Mouse (Mus musculus) ZHBTc4 (cell line): ENCODE results near the gene Ttyh2.
"Not testable (repeated sequence)": the region's sequence is repeated elsewhere in the genome, so short reads cannot be mapped to it uniquely, and the experiment has no call there.

Experiments used
- DNase-seq: peaks from one replicate; pipeline ENCODE4 v3.0.0-alpha.2; 2011; ENCODE audit warnings: low read depth, low spot score

The Ttyh2 gene

DNA sequence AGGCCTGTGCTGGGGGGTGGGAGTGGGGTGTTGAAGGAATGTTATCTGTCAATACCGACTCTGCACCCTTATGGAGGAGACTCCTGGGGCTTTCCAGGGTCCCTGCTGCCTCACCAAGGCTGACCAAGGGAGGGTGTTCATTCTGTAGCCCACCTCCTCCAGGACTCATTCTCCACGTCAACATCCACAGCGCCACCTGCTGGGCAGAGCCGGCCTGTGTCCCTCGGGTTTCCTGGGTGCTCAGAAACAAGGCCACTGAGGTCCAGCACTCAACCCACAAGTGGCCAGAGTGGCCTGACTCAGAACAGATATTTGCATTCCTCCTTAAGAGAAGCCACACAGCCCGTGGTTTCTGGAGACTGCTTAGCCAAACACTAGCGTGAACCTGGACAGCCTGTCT, 17.5 kb upstream of the Ttyh2 start:
- peak; percentile 79 for DNase-seq

DNA sequence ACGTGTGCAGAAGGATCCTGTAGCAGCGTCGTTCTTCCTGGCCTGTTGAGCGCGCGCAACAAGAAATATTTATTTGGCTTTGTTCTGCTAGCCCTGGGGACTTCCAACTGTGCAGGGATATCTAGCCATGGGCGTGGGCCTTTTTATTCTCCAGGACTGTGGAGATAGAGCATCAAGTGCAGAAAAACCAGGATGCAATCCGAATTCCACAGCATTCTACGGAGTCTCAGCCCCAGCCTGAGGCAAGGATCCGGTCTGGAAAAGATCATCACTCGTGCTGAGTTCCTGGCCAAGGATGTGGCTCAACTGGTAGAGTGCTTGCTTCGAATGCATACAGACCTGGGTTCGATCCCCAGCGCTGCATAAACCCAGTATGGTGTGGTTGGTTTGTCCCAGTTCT, 13.1 kb upstream of the Ttyh2 start:
- DNase-seq, result peak; percentile 69

GRCm38 (mm10) chr11:114662746-114663362, 12.4 kb upstream of the Ttyh2 start:
- DNase-seq, result peak; percentile 77

DNA sequence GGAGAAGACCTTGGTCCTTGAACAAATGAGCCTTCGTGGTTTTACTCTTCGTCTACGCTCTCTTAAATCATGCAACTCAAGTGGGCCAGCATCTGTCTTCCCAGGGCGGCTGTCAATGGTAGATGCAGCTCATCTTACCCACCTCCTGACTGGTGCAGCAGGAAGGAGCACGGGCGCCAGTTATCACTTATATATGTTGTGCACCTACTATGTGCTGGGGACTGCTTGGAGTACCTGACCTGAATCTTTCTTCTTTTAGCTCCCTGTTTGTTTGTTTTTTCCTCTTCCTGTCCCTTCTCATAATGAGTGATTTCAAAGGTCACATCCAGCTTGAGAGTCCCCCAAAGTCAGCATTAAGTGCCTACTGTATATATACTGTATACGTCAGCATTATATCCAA, 11.1 kb upstream of the Ttyh2 start:
- no peak for DNase-seq

- DNase-seq, result no peak
These were observed 9.8 kb upstream of the Ttyh2 start for GRCm38 (mm10) chr11:114665463-114665862.

- DNase-seq, result no peak
These were observed 8.4 kb upstream of the Ttyh2 start for GRCm38 (mm10) chr11:114666786-114667185.

DNA sequence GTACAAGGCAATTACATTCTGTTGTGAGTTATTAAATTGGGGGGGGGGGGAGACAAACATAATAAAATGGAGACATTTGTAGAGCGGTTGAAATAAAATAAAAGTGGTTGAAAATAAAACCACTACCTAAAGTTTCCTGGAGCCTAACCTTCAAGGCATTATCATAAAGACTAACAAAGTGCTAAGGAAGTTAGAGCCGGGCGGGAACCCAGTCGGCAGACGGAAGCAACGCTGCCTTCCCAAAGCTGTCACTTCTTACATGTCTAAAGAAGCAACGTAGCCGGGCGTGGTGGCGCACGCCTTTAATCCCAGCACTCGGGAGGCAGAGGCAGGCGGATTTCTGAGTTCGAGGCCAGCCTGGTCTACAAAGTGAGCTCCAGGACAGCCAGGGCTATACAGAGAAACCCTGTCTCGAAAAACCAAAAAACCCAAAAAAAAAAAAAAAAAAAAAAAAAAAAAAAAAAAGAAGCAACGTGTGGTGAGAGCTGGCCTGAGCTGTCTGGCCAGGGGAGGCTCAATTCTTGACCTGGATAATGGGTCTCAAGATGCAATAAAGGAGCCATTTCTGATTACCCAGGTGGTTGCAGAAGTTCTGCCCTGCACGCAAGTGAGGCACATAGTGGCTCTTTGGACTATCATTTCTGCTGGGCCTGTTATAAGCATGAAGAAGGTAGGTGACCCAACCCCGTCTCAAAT, 7.8 kb upstream of the Ttyh2 start:
- peak; percentile 69 for DNase-seq

GRCm38 (mm10) chr11:114667932-114668285, 7.3 kb upstream of the Ttyh2 start:
- DNase-seq, result peak; percentile 74

DNA sequence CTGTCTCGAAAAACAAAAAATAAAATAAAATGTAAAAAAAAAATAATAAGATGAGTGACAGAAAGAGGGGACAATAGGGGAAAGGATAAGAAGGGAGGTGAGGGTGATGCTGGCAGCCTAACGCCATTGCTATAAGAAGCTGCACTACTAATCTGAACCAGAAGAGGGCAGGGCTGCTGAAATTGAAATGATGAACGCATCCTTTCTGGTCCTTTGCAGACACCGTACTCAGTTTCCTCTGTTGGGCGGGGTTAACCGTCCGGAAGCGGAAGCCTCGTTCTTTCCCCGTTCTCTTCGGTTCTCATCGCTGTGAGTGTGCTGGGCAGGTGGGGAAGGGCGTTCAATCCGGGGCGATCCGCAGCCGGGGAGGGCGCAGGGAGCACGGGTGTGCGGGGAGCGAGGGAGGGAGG, 6.9 kb upstream of the Ttyh2 start, which contains the start of gene Rpl38:
TSS of gene Rpl38 (plus strand) at position 224 of the 410 bp plus-strand sequence.
- peak; percentile 97 for DNase-seq

- peak; percentile 88 for DNase-seq
These were observed 6.2 kb upstream of the Ttyh2 start for GRCm38 (mm10) chr11:114668741-114669623.

DNA sequence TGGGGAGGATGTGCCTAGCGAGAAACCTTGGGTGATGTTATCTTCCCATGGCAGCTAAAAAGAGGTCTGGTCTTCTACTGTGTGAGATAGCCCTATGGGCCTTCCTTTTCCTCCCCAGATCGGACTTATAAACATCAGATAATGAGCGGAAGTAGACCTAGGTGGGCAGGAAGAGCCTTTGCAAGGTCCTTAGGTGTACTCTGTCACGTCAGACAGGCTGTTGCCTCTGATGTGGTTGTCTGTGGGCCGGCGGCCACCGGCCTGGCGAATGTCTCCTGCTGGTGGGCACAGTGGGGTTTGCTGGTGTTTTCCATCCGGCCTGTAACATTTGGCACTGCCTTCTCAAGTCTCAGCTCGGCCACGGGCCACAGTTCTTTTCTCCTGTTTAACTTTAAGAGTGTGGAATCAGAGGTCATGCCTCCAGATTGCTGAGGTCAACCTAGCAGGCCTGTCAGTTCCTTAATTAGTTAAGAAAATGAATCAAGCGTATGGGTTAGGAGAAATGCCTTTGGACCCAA, 5.5 kb upstream of the Ttyh2 start:
- peak; percentile 45 for DNase-seq

GRCm38 (mm10) chr11:114671147-114671546, 4.1 kb upstream of the Ttyh2 start:
- no peak for DNase-seq

- DNase-seq, result peak; percentile 87
These were observed 2.2 kb upstream of the Ttyh2 start for GRCm38 (mm10) chr11:114672794-114673718.

- peak; percentile 66 for DNase-seq
These were observed 1.5 kb upstream of the Ttyh2 start for GRCm38 (mm10) chr11:114673719-114674050.

DNA sequence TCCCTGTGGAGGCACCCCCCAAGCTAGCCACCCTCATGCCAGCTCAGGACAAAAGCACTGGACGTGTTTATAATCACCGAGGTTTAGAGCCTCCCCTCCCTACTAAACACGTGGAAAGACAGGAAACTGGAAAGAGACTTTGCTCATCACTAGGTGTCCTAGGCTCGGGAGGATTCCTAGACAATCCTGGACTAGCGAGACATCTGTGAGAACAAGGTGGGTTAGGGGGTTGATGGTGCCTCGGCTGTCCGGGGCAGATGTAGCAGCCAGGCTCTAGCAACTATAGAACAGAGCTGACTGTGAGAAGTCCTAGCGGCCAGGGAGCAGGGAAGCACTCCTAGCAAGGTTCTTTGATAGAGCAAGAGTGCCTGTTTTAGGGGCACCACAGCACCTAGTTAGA, 1.1 kb upstream of the Ttyh2 start:
- peak; percentile 60 for DNase-seq

DNA sequence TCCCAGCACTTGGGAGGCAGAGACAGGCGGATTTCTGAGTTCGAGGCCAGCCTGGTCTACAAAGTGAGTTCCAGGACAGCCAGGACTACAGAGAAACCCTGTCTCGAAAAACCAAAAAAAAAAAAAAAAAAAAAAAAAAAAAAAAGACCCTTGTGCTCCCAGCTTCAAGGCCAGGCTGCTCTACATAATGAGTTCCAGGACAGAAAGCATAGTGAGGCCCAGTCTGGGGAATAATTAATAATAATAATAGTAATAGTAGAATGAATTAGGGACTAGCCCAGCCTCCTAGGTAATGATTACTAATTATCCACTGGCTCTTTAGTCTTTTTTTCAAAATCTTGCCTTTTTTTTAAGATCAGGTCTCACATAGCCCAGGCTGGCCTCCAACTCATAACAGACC, 435 bp upstream of the Ttyh2 start:
- not testable (repeated sequence) for DNase-seq

DNA sequence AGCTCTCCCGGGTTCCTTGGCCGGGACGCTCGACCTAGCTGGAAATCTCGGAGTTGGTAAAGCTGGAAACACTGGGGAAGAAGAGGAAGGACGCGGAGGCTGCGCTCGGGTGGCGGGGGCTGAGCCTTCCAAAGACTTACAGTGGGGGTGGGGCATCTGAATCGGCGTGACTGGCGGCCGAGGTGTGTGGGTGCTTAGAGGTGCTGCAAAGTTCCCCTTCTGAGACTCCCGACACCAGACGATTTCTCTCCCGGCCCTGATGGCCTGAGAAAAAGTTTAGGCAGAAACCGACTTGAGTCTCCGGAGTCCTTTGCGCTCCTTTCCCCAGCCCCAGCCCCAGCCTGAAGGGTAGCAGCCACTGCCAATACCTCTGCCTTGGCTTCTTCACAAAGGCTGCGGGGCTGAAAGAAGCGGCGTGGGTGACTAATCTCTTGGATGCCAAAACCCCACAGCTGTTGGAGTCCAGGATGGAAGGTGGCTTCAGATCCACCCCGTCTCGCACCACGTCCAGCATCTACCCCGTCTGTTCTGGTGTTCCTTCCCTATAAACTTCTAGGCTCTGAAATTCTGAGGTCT, 683 bp downstream of the Ttyh2 start:
- peak; percentile 67 for DNase-seq

- DNase-seq, result no peak
These were observed 1.2 kb downstream of the Ttyh2 start for GRCm38 (mm10) chr11:114676431-114676830.

- DNase-seq, result no peak
These were observed 1.8 kb downstream of the Ttyh2 start for GRCm38 (mm10) chr11:114676896-114677530.

DNA sequence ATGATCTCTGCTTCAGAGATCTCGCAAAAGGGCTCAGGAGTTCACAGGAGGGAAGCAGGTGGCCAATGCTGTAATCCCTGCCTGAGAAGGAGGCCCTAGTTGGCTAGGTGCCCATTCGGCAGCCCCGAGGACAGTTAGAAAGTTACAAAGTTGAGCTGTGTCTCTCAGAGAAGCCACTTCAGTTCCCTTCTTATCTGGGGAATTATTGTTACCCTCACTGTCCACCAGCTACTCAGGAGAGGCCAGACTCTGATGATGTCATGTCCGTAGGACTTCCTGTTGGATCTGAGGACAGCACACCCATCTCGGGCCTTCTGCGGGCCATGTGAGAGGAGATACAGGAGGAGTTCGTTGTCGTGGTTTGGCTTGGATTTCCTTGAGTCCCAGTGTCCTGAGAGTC, 4.4 kb downstream of the Ttyh2 start:
- DNase-seq, result no peak
